Mouse (Mus musculus) cerebellum, adult (tissue): ENCODE results near the gene Ankrd52.

Experiments
- ATAC-seq: cut with Nextera tagmentation; 2 replicates; pipeline ENCODE4 v1.9.2; 2017; ENCODE audit warnings: mild to moderate bottlenecking, moderate library complexity, mixed read lengths; ENCODE audit not compliant: insufficient number of reproducible peaks, low FRiP score, low TSS enrichment

Gene Ankrd52

GRCm38 (mm10) chr10:128397466-128397865 is 20.6 kb downstream of the Ankrd52 start:
- no peak for ATAC-seq

GRCm38 (mm10) chr10:128400338-128400737 is 23.4 kb downstream of the Ankrd52 start:
- ATAC-seq: no peak

- no peak for ATAC-seq
Measured at GRCm38 (mm10) chr10:128401056-128401455, 24.1 kb downstream of the Ankrd52 start, which contains the start of gene Slc39a5. Gene Slc39a5 (minus strand): TSS chr10:128401229.

- ATAC-seq: no peak
Measured at GRCm38 (mm10) chr10:128401638-128402037, 24.7 kb downstream of the Ankrd52 start.

- ATAC-seq: peak; percentile 60; the same call in 1 of the 2 replicates
Measured at GRCm38 (mm10) chr10:128403931-128404330, 27.0 kb downstream of the Ankrd52 start.

GRCm38 (mm10) chr10:128408591-128409535 is 31.9 kb downstream of the Ankrd52 start:
- ATAC-seq: no peak

GRCm38 (mm10) chr10:128409692-128410559 is 33.0 kb downstream of the Ankrd52 start:
- ATAC-seq: peak; percentile 96

GRCm38 (mm10) chr10:128410560-128410845 is 33.6 kb downstream of the Ankrd52 start:
- no peak for ATAC-seq

- ATAC-seq: peak; percentile 76
Measured at GRCm38 (mm10) chr10:128411211-128412054, 34.5 kb downstream of the Ankrd52 start, which contains the start of the genes Nabp2 and Rnf41. Gene Nabp2 (minus strand): TSS chr10:128411492. Gene Rnf41 (plus strand): TSS chr10:128411657.

GRCm38 (mm10) chr10:128412055-128412381 is 35.1 kb downstream of the Ankrd52 start:
- ATAC-seq: no peak

GRCm38 (mm10) chr10:128412558-128412957 is 35.6 kb downstream of the Ankrd52 start:
- no peak for ATAC-seq

GRCm38 (mm10) chr10:128413076-128413475 is 36.2 kb downstream of the Ankrd52 start:
- no peak for ATAC-seq

- ATAC-seq: no peak
Measured at GRCm38 (mm10) chr10:128414848-128415247, 37.9 kb downstream of the Ankrd52 start.

GRCm38 (mm10) chr10:128422426-128422825 is 45.5 kb downstream of the Ankrd52 start:
- no peak for ATAC-seq

- ATAC-seq: no peak
Measured at GRCm38 (mm10) chr10:128424604-128425003, 47.7 kb downstream of the Ankrd52 start.

GRCm38 (mm10) chr10:128425260-128425659 is 48.3 kb downstream of the Ankrd52 start:
- ATAC-seq: no peak

GRCm38 (mm10) chr10:128429052-128429451 is 52.1 kb downstream of the Ankrd52 start:
- no peak for ATAC-seq

GRCm38 (mm10) chr10:128429454-128429853 is 52.5 kb downstream of the Ankrd52 start:
- no peak for ATAC-seq

- no peak for ATAC-seq
Measured at GRCm38 (mm10) chr10:128433417-128433816, 56.5 kb downstream of the Ankrd52 start.

GRCm38 (mm10) chr10:128434681-128435080 is 57.8 kb downstream of the Ankrd52 start:
- ATAC-seq: no peak
